Mouse (Mus musculus) effector memory CD4-positive, alpha-beta T cell, adult 5 months (primary cell): Measurements from ENCODE around the gene Mpv17l2. TPM values are rescaled to one million over a fixed set of nuclear protein-coding genes. Genes with fewer than 3 reads are reported as not detected.

Experiments used
- polyA plus RNA-seq: library from polyadenylated mRNA; unstranded; fragments of 100-300 nt; shearing (Covaris generic); gene quantifications from one replicate; pipeline ENCODE4 v1.2.1, GENCODE M21; 2017

Gene Mpv17l2
- 35.0 TPM for polyA plus RNA-seq

DNA sequence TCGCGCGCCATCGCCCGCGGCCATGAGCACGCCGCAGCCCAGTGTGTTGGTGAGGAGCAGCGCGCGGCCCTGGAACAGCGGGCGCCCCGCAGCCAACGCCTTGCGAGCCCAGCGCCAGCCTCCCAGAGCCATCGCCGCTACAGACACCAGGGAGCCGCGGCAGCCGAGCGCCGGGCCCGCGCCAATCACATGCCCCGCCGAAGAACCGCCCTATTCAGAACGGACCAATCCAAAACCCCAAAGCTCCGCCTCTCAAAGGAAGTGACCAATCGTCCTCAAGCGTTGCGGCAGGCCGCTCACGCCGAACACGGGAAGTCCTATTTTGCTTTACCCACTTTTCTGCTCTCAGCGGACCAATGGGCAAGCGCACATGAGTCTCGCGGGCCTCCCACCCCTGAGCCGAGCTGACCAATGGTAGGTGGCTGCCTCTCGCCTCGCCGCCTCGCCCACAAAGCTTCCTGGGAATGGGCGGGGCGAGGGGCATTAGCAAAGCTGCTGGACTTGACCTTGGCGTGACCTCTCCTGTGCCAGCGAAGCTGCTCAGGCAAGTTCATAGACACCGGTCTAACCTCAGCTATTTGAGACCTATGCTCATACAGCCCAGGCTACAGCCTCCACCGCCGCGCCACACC, at the start of gene Mpv17l2:
Gene Mpv17l2 (minus strand): TSS at position 172 of the 632 bp plus-strand sequence.

DNA sequence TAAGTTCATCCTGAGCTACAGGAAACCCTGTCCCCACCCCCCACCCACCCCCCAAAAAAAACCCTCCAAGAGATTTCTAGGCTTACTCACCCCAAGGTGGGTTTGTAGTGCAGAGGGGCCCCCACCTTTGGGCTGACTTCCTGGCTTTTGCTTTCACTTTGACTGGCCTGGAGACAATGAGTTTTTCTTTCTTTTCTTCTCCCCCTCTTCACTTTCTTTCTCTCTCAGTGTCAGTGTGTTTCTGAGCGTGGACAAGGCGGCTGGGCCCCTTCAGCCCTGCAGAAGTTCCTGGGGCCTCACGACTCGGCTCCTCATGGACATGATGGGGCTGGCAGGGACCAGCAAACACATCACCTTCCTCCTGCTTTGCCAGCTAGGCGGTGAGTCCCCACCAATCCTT, 47.5 kb upstream of the Mpv17l2 start, which contains the start of gene Il12rb1:
Gene Il12rb1 (plus strand): TSS at position 211 of the 400 bp plus-strand sequence.

DNA sequence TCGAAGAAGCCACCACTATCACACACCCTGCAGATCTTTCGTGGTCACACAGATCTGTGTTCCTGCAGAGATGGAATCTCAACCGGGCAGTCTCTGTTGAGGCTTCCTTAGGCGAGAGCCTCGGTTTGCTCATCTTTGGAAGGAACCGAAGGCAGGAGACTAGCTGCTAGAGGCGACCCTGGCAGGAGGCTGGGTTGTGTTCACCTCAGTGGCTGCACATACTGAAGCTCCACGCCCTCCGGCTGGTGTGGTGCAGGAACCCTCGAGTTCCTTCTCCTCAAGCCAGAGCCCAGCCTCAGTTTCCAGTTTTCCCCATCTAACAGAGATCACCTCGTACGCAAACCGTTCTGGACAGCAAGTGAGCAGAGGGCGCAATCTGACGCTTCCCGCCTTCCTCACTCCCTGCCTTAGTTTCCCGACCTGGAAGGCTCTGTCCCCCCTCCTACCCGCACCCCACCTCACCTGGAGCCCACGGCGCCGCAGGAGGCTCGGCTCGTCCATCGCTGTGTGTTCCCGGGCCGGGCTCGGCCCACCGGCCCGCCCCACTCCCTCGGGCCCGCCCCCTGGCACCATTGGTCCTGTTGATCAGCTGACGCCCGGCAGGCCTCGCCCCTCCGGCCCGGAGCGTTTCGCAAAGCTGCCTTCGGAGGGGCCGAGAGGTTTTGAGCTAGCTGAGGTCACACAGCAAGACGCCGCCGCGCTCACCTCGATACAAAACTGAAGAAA, 43.9 kb upstream of the Mpv17l2 start, which contains the start of gene Mast3:
Gene Mast3 (minus strand): TSS at position 574 of the 726 bp plus-strand sequence.

DNA sequence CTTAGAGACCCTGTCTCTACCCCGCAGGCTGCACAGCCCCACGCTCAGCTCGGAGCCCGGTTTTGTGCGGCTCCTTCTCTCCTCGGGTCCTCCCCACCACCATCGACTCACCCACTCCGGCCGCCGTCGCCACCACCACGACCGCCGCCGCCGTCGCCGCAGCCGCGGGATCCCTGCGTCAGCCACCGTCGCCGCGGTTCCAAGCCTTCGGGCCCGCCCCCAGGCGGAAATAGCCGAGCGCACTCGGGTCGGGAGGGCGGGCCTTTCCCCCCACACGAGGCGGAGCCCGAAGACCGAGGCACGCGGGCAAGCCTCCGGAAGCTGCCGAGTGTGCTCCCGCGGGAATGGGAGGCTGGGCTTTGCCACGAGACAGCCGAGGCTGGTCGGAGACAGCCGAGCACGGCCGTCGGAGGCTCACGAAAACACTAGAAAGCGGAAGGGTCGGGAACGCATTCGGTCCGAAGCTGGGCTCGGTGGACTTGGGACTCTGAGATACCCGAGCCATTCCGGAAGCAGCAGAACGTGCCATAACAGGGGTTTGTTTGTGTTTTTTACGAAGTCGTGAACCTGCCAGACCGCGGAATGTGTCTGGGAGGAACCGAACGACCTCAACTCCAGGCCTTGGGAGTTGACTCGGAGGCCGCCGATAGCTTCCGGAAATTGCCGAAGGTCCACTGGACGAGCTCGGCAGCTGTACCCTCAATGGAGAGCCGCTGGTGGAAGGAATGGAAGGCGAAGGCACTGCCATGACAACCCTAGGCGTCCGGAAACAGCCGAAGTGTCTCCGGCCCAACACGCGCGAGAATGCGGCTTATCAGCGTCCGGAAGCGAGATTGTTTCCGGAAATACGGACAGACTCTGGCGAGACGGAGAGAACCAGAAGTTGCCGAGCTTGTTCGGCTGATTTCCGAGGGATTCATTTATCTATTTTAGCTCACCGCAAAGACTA, 16.0 kb upstream of the Mpv17l2 start, which contains the start of gene Pik3r2:
Gene Pik3r2 (minus strand): TSS at position 218 of the 949 bp plus-strand sequence.

DNA sequence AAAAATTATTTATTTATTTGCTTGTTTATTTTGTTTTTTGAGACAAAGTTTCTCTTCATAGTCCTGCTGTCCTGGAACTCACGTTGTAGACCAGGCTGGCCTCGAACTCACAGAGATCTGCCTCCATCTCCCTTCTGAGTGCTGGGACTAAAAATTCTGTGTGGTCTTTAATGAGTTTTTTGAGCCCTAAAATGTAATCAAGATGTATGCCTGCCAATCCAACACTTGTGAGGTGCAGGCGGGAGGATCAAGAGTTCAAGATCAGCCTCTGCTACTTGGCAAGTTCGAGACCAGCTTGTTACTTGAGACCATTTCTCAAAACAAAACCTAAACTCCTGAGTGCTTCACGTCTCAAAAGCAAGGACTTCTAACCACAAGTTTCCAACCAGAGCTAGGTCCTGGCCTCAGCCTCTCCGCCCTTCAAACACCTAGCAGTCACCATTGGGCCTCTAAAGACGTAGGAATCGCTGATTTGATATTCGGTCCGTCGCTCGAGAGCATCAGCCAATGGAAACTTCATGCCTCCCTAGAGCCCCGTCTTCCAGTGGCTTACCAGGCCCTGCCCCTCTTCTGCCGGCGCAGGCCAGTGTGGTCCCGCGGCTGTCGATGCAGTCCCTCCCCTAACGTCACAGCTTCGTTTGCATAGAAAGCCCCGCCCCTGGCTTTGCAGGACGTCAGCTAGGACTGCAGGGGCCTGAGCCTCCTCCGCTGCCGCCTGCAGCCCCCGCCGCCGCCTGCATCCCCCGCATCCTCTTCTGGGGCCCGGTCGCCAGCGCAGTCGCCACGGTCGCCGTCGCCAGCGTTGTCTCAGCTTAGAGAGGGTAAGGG, 6.5 kb downstream of the Mpv17l2 start, which contains the start of gene Rab3a:
Gene Rab3a (plus strand): TSS at position 637 of the 828 bp plus-strand sequence.

DNA sequence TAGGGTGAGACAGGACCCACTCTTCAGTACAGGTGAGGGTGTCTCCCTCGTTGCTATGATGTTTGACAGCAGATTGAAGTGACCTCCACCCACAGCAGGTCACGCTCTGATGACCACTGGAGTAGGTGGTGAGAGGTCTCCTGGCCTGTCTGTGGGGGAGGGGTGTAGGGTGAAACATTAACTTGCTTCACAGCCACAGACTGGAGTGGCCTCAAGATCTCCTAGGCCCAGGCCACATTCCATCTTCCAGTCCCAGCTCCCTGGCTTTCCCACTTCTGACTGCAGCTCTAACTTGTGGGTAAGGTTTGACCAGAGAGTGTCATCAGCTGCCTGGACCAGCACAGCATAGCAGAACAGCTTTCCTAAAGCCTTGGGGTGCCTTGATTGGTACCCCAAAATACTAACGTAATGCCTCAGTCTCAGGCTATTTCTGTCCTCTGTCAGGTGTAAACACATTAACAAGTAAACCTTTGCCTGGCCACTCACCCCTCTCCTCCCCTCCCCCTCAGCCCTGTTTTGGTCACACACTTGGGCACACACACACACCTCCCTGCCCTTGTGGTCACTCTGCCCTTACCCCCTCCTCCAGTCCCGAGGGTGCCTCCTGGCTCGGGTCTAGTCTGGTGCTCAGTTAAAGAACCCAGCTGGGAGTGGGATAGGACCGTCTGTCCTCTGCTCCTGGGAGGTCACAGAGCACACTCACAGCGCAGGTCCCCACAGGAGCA, 37.1 kb downstream of the Mpv17l2 start, which contains the start of gene Pde4c:
Gene Pde4c (plus strand): TSS at position 235 of the 725 bp plus-strand sequence.

DNA sequence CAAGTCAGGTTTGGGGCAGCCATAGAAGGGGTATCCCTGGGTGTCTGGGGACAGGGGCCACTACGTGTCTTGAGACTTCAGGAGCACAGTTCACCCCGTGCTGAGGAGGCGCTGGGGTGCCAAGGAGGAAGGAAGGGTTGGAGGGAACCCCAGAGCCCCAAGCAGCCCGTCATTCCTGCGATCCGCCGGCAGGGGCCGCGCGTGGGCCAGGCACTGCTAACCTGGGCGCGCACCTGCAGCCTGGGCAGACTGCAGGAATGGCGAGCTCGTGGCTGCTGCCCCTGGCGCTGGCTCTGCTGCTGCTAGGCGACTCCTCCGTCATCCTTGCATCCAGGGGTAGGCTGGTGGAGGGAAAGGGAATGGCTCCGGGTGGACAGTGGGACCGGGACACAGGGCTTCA, 42.4 kb downstream of the Mpv17l2 start, which contains the start of gene Gm3336:
Gene Gm3336 (plus strand): TSS at position 247 of the 400 bp plus-strand sequence.

Other genes with a start within 250 kb of the Mpv17l2 start
- 349 TPM for gene Fkbp8, start 233.2 kb downstream of the Mpv17l2 start, polyA plus RNA-seq
- gene Kxd1, start 233.0 kb downstream of the Mpv17l2 start, polyA plus RNA-seq: 64.6 TPM
- gene Ell, start 221.5 kb downstream of the Mpv17l2 start, polyA plus RNA-seq: 37.6 TPM
- gene Isyna1, start 166.6 kb downstream of the Mpv17l2 start, polyA plus RNA-seq: 84.8 TPM
- 113 TPM for gene Ssbp4, start 152.1 kb downstream of the Mpv17l2 start, polyA plus RNA-seq
- 0.26 TPM for gene Lrrc25, start 144.8 kb downstream of the Mpv17l2 start, polyA plus RNA-seq
- gene Gdf15, start 128.5 kb downstream of the Mpv17l2 start, polyA plus RNA-seq: not detected
- 1.1 TPM for gene Pgpep1, start 100.6 kb downstream of the Mpv17l2 start, polyA plus RNA-seq
- 250 TPM for gene Lsm4, start 87.7 kb downstream of the Mpv17l2 start, polyA plus RNA-seq
- gene Jund, start 62.0 kb downstream of the Mpv17l2 start, polyA plus RNA-seq: 1,956 TPM
- gene Iqcn, start 57.5 kb downstream of the Mpv17l2 start, polyA plus RNA-seq: 0.11 TPM
- gene Gm3336, start 42.4 kb downstream of the Mpv17l2 start, polyA plus RNA-seq: not detected
- gene Pde4c, start 37.2 kb downstream of the Mpv17l2 start, polyA plus RNA-seq: not detected
- gene Rab3a, start 6.3 kb downstream of the Mpv17l2 start, polyA plus RNA-seq: 2.3 TPM
- 19.7 TPM for gene Pik3r2, start 15.8 kb upstream of the Mpv17l2 start, polyA plus RNA-seq
- gene Mast3, start 44.1 kb upstream of the Mpv17l2 start, polyA plus RNA-seq: 102 TPM
- gene Il12rb1, start 47.5 kb upstream of the Mpv17l2 start, polyA plus RNA-seq: 29.0 TPM
- gene Arrdc2, start 78.8 kb upstream of the Mpv17l2 start, polyA plus RNA-seq: 27.6 TPM
- not detected for gene Kcnn1, start 102.3 kb upstream of the Mpv17l2 start, polyA plus RNA-seq
- 58.5 TPM for gene Ccdc124, start 113.0 kb upstream of the Mpv17l2 start, polyA plus RNA-seq
- gene Slc5a5, start 131.8 kb upstream of the Mpv17l2 start, polyA plus RNA-seq: not detected
- 6,861 TPM for gene Rpl18a, start 136.5 kb upstream of the Mpv17l2 start, polyA plus RNA-seq
- 51.3 TPM for gene Map1s, start 145.0 kb upstream of the Mpv17l2 start, polyA plus RNA-seq